In genomic region chr3:95319110-95319509, GRCm38 (mm10) we compare ENCODE assay signal across 14 mouse cellular contexts. TPM values are rescaled to one million over a fixed set of nuclear protein-coding genes. Genes with fewer than 3 reads are reported as not detected.
A peak's percentile ranks its signal among the peaks of the same experiment; 100 is the strongest.
DNase-seq lines count a peak whose midpoint lies in the region; ATAC-seq and TF ChIP-seq lines count a peak whose summit lies in the region.
"Had no signal": no experiment of that assay in that cellular context is flagged by ENCODE, and none has a peak within 500 bp of the region (broad histone marks: within the 10 kb centered on the region; RNA-seq: fewer than 3 reads in every experiment).

No protein-coding gene starts in this region.

- WGBS in hindbrain, embryonic 14.5 days, result 73% methylated on average over 2 of the region's 2 CpGs
- 80% methylated on average over 2 of the region's 2 CpGs for WGBS in hindbrain, embryonic 12.5 days
- WGBS in midbrain, embryonic 13.5 days, result 66% methylated on average over 2 of the region's 2 CpGs
- WGBS in midbrain, embryonic 10.5 days, result 67% methylated on average over 2 of the region's 2 CpGs
- WGBS in small intestine, adult 2 months, result 28% methylated on average over 2 of the region's 2 CpGs

- no peaks in the 10 kb centered on the region for H3K27me3 ChIP-seq in erythroblast, embryonic 14.5 days (ENCODE audit: control insufficient read depth)
- H3K27me3 ChIP-seq in hindbrain, embryonic 14.5 days (ENCODE audit: control insufficient read depth, insufficient read depth, low read length), result no peaks in the 10 kb centered on the region
- H3K27me3 ChIP-seq in hindbrain, embryonic 12.5 days, result no peaks in the 10 kb centered on the region
- H3K27me3 ChIP-seq in midbrain, embryonic 13.5 days, result no peaks in the 10 kb centered on the region
- H3K27me3 ChIP-seq in midbrain, embryonic 10.5 days (ENCODE audit: low read depth, poor library complexity, severe bottlenecking), result no peaks in the 10 kb centered on the region
- no peaks in the 10 kb centered on the region for H3K27me3 ChIP-seq in small intestine, adult 2 months (ENCODE audit: control insufficient read depth, insufficient read depth, low read length)
- H3K27me3 ChIP-seq: embryonic facial prominence, embryonic 15.5 days; limb, embryonic 13.5 days; neural tube, embryonic 13.5 days had no signal

- no peak for ATAC-seq in erythroblast, adult 5-6 weeks (replicated peaks; ENCODE audit: low FRiP score, poor library complexity, severe bottlenecking)
- ATAC-seq in hindbrain, embryonic 14.5 days (ENCODE audit: low FRiP score), result no peak
- ATAC-seq in hindbrain, embryonic 12.5 days (ENCODE audit: low FRiP score), result no peak
- ATAC-seq in midbrain, embryonic 13.5 days, result no peak
- ATAC-seq: activated CD4-positive, CD25-positive, alpha-beta regulatory T cell, adult 4 months had no signal

- TF ChIP-seq POLR2A in small intestine, adult 2 months (IDR thresholded peaks at IDR 0.05; ENCODE audit: low read depth, low read length), result no peak

- peak overlapping the region; percentile 15 for H3K4me3 ChIP-seq in erythroblast, embryonic 14.5 days (replicated peaks)
- H3K4me3 ChIP-seq in hindbrain, embryonic 14.5 days (replicated peaks; ENCODE audit: low read length), result no peak overlapping the region
- H3K4me3 ChIP-seq in hindbrain, embryonic 12.5 days, result no peak overlapping the region
- H3K4me3 ChIP-seq in midbrain, embryonic 13.5 days (replicated peaks), result no peak overlapping the region
- no peak overlapping the region for H3K4me3 ChIP-seq in midbrain, embryonic 10.5 days
- no peak overlapping the region for H3K4me3 ChIP-seq in small intestine, adult 2 months (ENCODE audit: low read depth, low read length)
- H3K4me3 ChIP-seq: embryonic facial prominence, embryonic 15.5 days; limb, embryonic 13.5 days; neural tube, embryonic 13.5 days had no signal

- no peak for TF ChIP-seq CTCF in small intestine, adult 2 months (IDR thresholded peaks at IDR 0.05; ENCODE audit: extremely low read depth, insufficient read length, insufficient replicate concordance, low read depth, low read length)

- H3K9ac ChIP-seq in hindbrain, embryonic 14.5 days, result peak overlapping the region; percentile 9; the same call in 1 of the 2 replicates
- no peak overlapping the region for H3K9ac ChIP-seq in hindbrain, embryonic 12.5 days
- H3K9ac ChIP-seq in midbrain, embryonic 13.5 days (replicated peaks), result peak overlapping the region; percentile 12; the same call in 1 of the 2 replicates
- H3K9ac ChIP-seq: embryonic facial prominence, embryonic 15.5 days; neural tube, embryonic 13.5 days had no signal

- peaks cover 50% of the 10 kb centered on the region for H3K4me1 ChIP-seq in erythroblast, embryonic 14.5 days (ENCODE audit: control insufficient read depth)
- H3K4me1 ChIP-seq in hindbrain, embryonic 14.5 days (replicated peaks; ENCODE audit: control insufficient read depth, insufficient read depth, low read length), result peaks cover 24% of the 10 kb centered on the region
- peaks cover 32% of the 10 kb centered on the region for H3K4me1 ChIP-seq in hindbrain, embryonic 12.5 days
- H3K4me1 ChIP-seq in midbrain, embryonic 13.5 days (replicated peaks), result peaks cover 40% of the 10 kb centered on the region
- H3K4me1 ChIP-seq in midbrain, embryonic 10.5 days, result peaks cover 52% of the 10 kb centered on the region
- H3K4me1 ChIP-seq in small intestine, adult 2 months (ENCODE audit: control insufficient read depth, insufficient read depth, insufficient read length, low read length), result peaks cover 24% of the 10 kb centered on the region; the same call in 1 of the 2 replicates

- H3K9me3 ChIP-seq in erythroblast, embryonic 14.5 days (ENCODE audit: control insufficient read depth, low read length), result no peaks in the 10 kb centered on the region
- H3K9me3 ChIP-seq in hindbrain, embryonic 14.5 days (ENCODE audit: control insufficient read depth, low read length), result no peaks in the 10 kb centered on the region
- no peaks in the 10 kb centered on the region for H3K9me3 ChIP-seq in hindbrain, embryonic 12.5 days (replicated peaks)
- no peaks in the 10 kb centered on the region for H3K9me3 ChIP-seq in midbrain, embryonic 13.5 days
- no peaks in the 10 kb centered on the region for H3K9me3 ChIP-seq in midbrain, embryonic 10.5 days (replicated peaks)
- H3K9me3 ChIP-seq: embryonic facial prominence, embryonic 15.5 days; limb, embryonic 13.5 days; neural tube, embryonic 13.5 days had no signal

- no peak for DNase-seq in hindbrain, embryonic 14.5 days (ENCODE audit: low spot score)
- no peak for DNase-seq in midbrain, embryonic 10.5 days (ENCODE audit: low spot score)
- no peak for DNase-seq in ovary, postnatal 14 days (ENCODE audit: low spot score)
- DNase-seq: cerebellum, adult 9-11 months; midbrain, embryonic 14.5 days had no signal

- no peak overlapping the region for H3K4me2 ChIP-seq in hindbrain, embryonic 14.5 days (replicated peaks)
- no peak overlapping the region for H3K4me2 ChIP-seq in hindbrain, embryonic 12.5 days (replicated peaks)
- H3K4me2 ChIP-seq in midbrain, embryonic 13.5 days (replicated peaks), result no peak overlapping the region
- H3K4me2 ChIP-seq: embryonic facial prominence, embryonic 15.5 days; neural tube, embryonic 13.5 days had no signal

- peaks cover 68% of the 10 kb centered on the region for H3K36me3 ChIP-seq in erythroblast, embryonic 14.5 days (ENCODE audit: control insufficient read depth)
- H3K36me3 ChIP-seq in hindbrain, embryonic 14.5 days (replicated peaks; ENCODE audit: control insufficient read depth, insufficient read depth), result peaks cover 42% of the 10 kb centered on the region
- peaks cover 43% of the 10 kb centered on the region for H3K36me3 ChIP-seq in hindbrain, embryonic 12.5 days
- peaks cover 43% of the 10 kb centered on the region for H3K36me3 ChIP-seq in midbrain, embryonic 13.5 days
- peaks cover 48% of the 10 kb centered on the region for H3K36me3 ChIP-seq in midbrain, embryonic 10.5 days
- peaks cover 40% of the 10 kb centered on the region for H3K36me3 ChIP-seq in small intestine, adult 2 months (ENCODE audit: control insufficient read depth, insufficient read depth, low read length)

- H3K27ac ChIP-seq in hindbrain, embryonic 14.5 days, result no peak overlapping the region
- H3K27ac ChIP-seq in hindbrain, embryonic 12.5 days, result no peak overlapping the region
- H3K27ac ChIP-seq in midbrain, embryonic 13.5 days, result no peak overlapping the region
- no peak overlapping the region for H3K27ac ChIP-seq in midbrain, embryonic 10.5 days (replicated peaks)
- H3K27ac ChIP-seq in small intestine, adult 2 months (ENCODE audit: insufficient read depth, low read depth, low read length), result peak overlapping the region; percentile 74
- H3K27ac ChIP-seq: embryonic facial prominence, embryonic 15.5 days; limb, embryonic 13.5 days; neural tube, embryonic 13.5 days had no signal

RNA-seq across cellular contexts. Expression of gene Cers2, which starts 4.5 kb away (rescaled TPM):
- 5.9 and 9.3 TPM in 2 replicates for polyA plus RNA-seq in erythroblast, embryonic 14.5 days (2012)
- total RNA-seq in erythroblast, adult 5-6 weeks (2015; ENCODE audit: low replicate concordance), result 45.1 and 45.2 TPM in 2 replicates
- total RNA-seq in erythroblast, adult 5-6 weeks (2017; ENCODE audit: low replicate concordance), result 26.8 and 31.9 TPM in 2 replicates
- 81.8 and 88.3 TPM in 2 replicates for polyA plus RNA-seq in hindbrain, embryonic 14.5 days (2014; fragmentation: Nextera tagmentation; extraction: Ambion mirVana)
- polyA plus RNA-seq in hindbrain, embryonic 12.5 days (2016; fragmentation: Nextera tagmentation; extraction: Ambion mirVana), result 115 TPM in 2 replicates
- polyA plus RNA-seq in midbrain, embryonic 13.5 days (2015; fragmentation: Nextera tagmentation; extraction: Ambion mirVana), result 91.3 and 93.8 TPM in 2 replicates
- 116 and 120 TPM in 2 replicates for polyA plus RNA-seq in midbrain, embryonic 10.5 days (2016; fragmentation: Nextera tagmentation; extraction: Ambion mirVana)
- 51.3 and 84.0 TPM in 2 replicates for polyA plus RNA-seq in small intestine, adult 2 months (2012; rRNA removed)

RNA-seq across cellular contexts. Expression of gene Anxa9, which starts 12.1 kb away (rescaled TPM):
- 0.03 and 0.06 TPM in 2 replicates for polyA plus RNA-seq in erythroblast, embryonic 14.5 days (2012)
- 2.7 and 3.3 TPM in 2 replicates for total RNA-seq in erythroblast, adult 5-6 weeks (2015; ENCODE audit: low replicate concordance)
- total RNA-seq in erythroblast, adult 5-6 weeks (2017; ENCODE audit: low replicate concordance), result 0.98 and 2.1 TPM in 2 replicates
- 0.24 and 0.52 TPM in 2 replicates for polyA plus RNA-seq in hindbrain, embryonic 14.5 days (2014; fragmentation: Nextera tagmentation; extraction: Ambion mirVana)
- polyA plus RNA-seq in hindbrain, embryonic 12.5 days (2016; fragmentation: Nextera tagmentation; extraction: Ambion mirVana), result 0.87 and 1.1 TPM in 2 replicates
- 0.58 and 0.63 TPM in 2 replicates for polyA plus RNA-seq in midbrain, embryonic 13.5 days (2015; fragmentation: Nextera tagmentation; extraction: Ambion mirVana)
- 1.5 and 1.9 TPM in 2 replicates for polyA plus RNA-seq in midbrain, embryonic 10.5 days (2016; fragmentation: Nextera tagmentation; extraction: Ambion mirVana)
- 0.52 and 0.65 TPM in 2 replicates for polyA plus RNA-seq in small intestine, adult 2 months (2012; rRNA removed)

RNA-seq across cellular contexts. Expression of gene Prune1, which starts 37.2 kb away (rescaled TPM):
- polyA plus RNA-seq in erythroblast, embryonic 14.5 days (2012), result 0.06 and 0.08 TPM in 2 replicates
- total RNA-seq in erythroblast, adult 5-6 weeks (2015; ENCODE audit: low replicate concordance), result 3.3 and 7.5 TPM in 2 replicates
- total RNA-seq in erythroblast, adult 5-6 weeks (2017; ENCODE audit: low replicate concordance), result 2.6 and 4.4 TPM in 2 replicates
- polyA plus RNA-seq in hindbrain, embryonic 14.5 days (2014; fragmentation: Nextera tagmentation; extraction: Ambion mirVana), result 63.8 and 66.0 TPM in 2 replicates
- polyA plus RNA-seq in hindbrain, embryonic 12.5 days (2016; fragmentation: Nextera tagmentation; extraction: Ambion mirVana), result 37.0 and 37.9 TPM in 2 replicates
- polyA plus RNA-seq in midbrain, embryonic 13.5 days (2015; fragmentation: Nextera tagmentation; extraction: Ambion mirVana), result 46.4 and 50.1 TPM in 2 replicates
- polyA plus RNA-seq in midbrain, embryonic 10.5 days (2016; fragmentation: Nextera tagmentation; extraction: Ambion mirVana), result 25.2 and 27.9 TPM in 2 replicates
- polyA plus RNA-seq in small intestine, adult 2 months (2012; rRNA removed), result 4.4 and 11.5 TPM in 2 replicates

RNA-seq across cellular contexts. Expression of gene Setdb1, which starts 37.9 kb away (rescaled TPM):
- 0.42 and 0.62 TPM in 2 replicates for polyA plus RNA-seq in erythroblast, embryonic 14.5 days (2012)
- total RNA-seq in erythroblast, adult 5-6 weeks (2015; ENCODE audit: low replicate concordance), result 6.1 and 20.6 TPM in 2 replicates
- 6.6 and 7.5 TPM in 2 replicates for total RNA-seq in erythroblast, adult 5-6 weeks (2017; ENCODE audit: low replicate concordance)
- polyA plus RNA-seq in hindbrain, embryonic 14.5 days (2014; fragmentation: Nextera tagmentation; extraction: Ambion mirVana), result 47.6 and 54.2 TPM in 2 replicates
- polyA plus RNA-seq in hindbrain, embryonic 12.5 days (2016; fragmentation: Nextera tagmentation; extraction: Ambion mirVana), result 56.3 and 62.9 TPM in 2 replicates
- 45.7 and 49.9 TPM in 2 replicates for polyA plus RNA-seq in midbrain, embryonic 13.5 days (2015; fragmentation: Nextera tagmentation; extraction: Ambion mirVana)
- 52.3 and 61.9 TPM in 2 replicates for polyA plus RNA-seq in midbrain, embryonic 10.5 days (2016; fragmentation: Nextera tagmentation; extraction: Ambion mirVana)
- 3.3 and 5.3 TPM in 2 replicates for polyA plus RNA-seq in small intestine, adult 2 months (2012; rRNA removed)

RNA-seq across cellular contexts. Expression of gene Mindy1, which starts 38.0 kb away (rescaled TPM):
- 6.4 and 7.1 TPM in 2 replicates for polyA plus RNA-seq in erythroblast, embryonic 14.5 days (2012)
- total RNA-seq in erythroblast, adult 5-6 weeks (2015; ENCODE audit: low replicate concordance), result 23.2 and 27.4 TPM in 2 replicates
- 17.7 and 28.2 TPM in 2 replicates for total RNA-seq in erythroblast, adult 5-6 weeks (2017; ENCODE audit: low replicate concordance)
- 37.8 and 38.9 TPM in 2 replicates for polyA plus RNA-seq in hindbrain, embryonic 14.5 days (2014; fragmentation: Nextera tagmentation; extraction: Ambion mirVana)
- 45.7 and 51.1 TPM in 2 replicates for polyA plus RNA-seq in hindbrain, embryonic 12.5 days (2016; fragmentation: Nextera tagmentation; extraction: Ambion mirVana)
- polyA plus RNA-seq in midbrain, embryonic 13.5 days (2015; fragmentation: Nextera tagmentation; extraction: Ambion mirVana), result 47.5 and 50.5 TPM in 2 replicates
- polyA plus RNA-seq in midbrain, embryonic 10.5 days (2016; fragmentation: Nextera tagmentation; extraction: Ambion mirVana), result 29.2 and 37.6 TPM in 2 replicates
- polyA plus RNA-seq in small intestine, adult 2 months (2012; rRNA removed), result 58.5 and 89.2 TPM in 2 replicates
